Mouse (Mus musculus): ENCODE results near the gene Ubr4. TPM values are rescaled to one million over a fixed set of nuclear protein-coding genes. Genes with fewer than 3 reads are reported as not detected.
"Not testable (repeated sequence)": the region's sequence is repeated elsewhere in the genome, so short reads cannot be mapped to it uniquely, and the experiment has no call there.

Gene Ubr4
- total RNA-seq, 2 experiments from 2014 or later = 109 to 115 TPM

- intact Hi-C loops (cut with DNase I) = no loop called here
- DNase-seq = no peak
Observed at GRCm38 (mm10) chr4:139511557-139511956, 159.1 kb downstream of the Ubr4 start.

- no peak for DNase-seq
Observed at GRCm38 (mm10) chr4:139512985-139513384, 160.6 kb downstream of the Ubr4 start.

GRCm38 (mm10) chr4:139519221-139519620 lies 166.8 kb downstream of the Ubr4 start:
- DNase-seq = no peak

More at GRCm38 (mm10) chr4:139512985-139513384, 160.6 kb downstream of the Ubr4 start:
- intact Hi-C loops (cut with DNase I) = no loop called here

GRCm38 (mm10) chr4:139521926-139522325 lies 169.5 kb downstream of the Ubr4 start:
- intact Hi-C loops (cut with DNase I) = no loop called here
- DNase-seq = no peak

More at GRCm38 (mm10) chr4:139519221-139519620, 166.8 kb downstream of the Ubr4 start:
- intact Hi-C loops (cut with DNase I) = no loop called here

GRCm38 (mm10) chr4:139526475-139526874 lies 174.1 kb downstream of the Ubr4 start:
- intact Hi-C loops (cut with DNase I) = no loop called here

GRCm38 (mm10) chr4:139530248-139530647 lies 177.8 kb downstream of the Ubr4 start, which contains the start of gene Iffo2:
Gene Iffo2, plus strand, starts transcription at chr4:139530548.
- intact Hi-C loops (cut with DNase I); DNase-seq: not testable (repeated sequence)

More at GRCm38 (mm10) chr4:139526475-139526874, 174.1 kb downstream of the Ubr4 start:
- DNase-seq = no peak

- intact Hi-C loops (cut with DNase I) = no loop called here
- DNase-seq = no peak
Observed at GRCm38 (mm10) chr4:139532081-139532480, 179.7 kb downstream of the Ubr4 start.

- intact Hi-C loops (cut with DNase I) = no loop called here
- DNase-seq = peak; percentile 59 to 69
Observed at GRCm38 (mm10) chr4:139535127-139535695, 182.8 kb downstream of the Ubr4 start.

GRCm38 (mm10) chr4:139535719-139536118 lies 183.3 kb downstream of the Ubr4 start:
- intact Hi-C loops (cut with DNase I) = no loop called here

GRCm38 (mm10) chr4:139536706-139537105 lies 184.3 kb downstream of the Ubr4 start:
- no peak for DNase-seq
- intact Hi-C loops (cut with DNase I) = no loop called here

More at GRCm38 (mm10) chr4:139535719-139536118, 183.3 kb downstream of the Ubr4 start:
- no peak for DNase-seq

Small RNA genes lying within 50 kb of the gene (microRNA-seq; reads per million reads assigned to microRNA genes)
- gene Gm24245 (0 to 0.54 reads per million in 2 experiments), gene Gm25732 (0.36 to 1.1 reads per million in 2 experiments)

Other genes starting within 250 kb of the Ubr4 start
- gene Minos1, start 221.5 kb upstream of the Ubr4 start, total RNA-seq (2021) = 100 to 1,000 TPM; 731 to 790 TPM
- 100 to 1,000 TPM; 418 to 433 TPM for gene Capzb, start 159.7 kb upstream of the Ubr4 start, total RNA-seq (2021)
- 1 to 10 TPM; 7.1 to 8.4 TPM for gene Pqlc2, start 41.9 kb upstream of the Ubr4 start, total RNA-seq (2021)
- 10 to 100 TPM; 35.6 to 39.4 TPM for gene Akr7a5, start 41.9 kb upstream of the Ubr4 start, total RNA-seq (2021)
- gene Mrto4, start within 50 bp of the Ubr4 start, total RNA-seq (2021) = 10 to 100 TPM; 27.1 to 34.7 TPM
- 10 to 100 TPM; 43.0 to 54.6 TPM for gene Emc1, start within 50 bp of the Ubr4 start, total RNA-seq (2021)
- gene Iffo2, start 177.9 kb downstream of the Ubr4 start, total RNA-seq (2021) = 1 to 10 TPM; 8.7 to 9.1 TPM